Mouse (Mus musculus) stomach, embryonic 15.5 days (tissue): ENCODE measurements at regions not wholly inside any gene's neighbourhood (a gene's known extent, or its start where the extent isn't known, plus 50 kb on each side); places are given as distances from the start of the nearest gene placed in this dataset. TPM values are rescaled to one million over a fixed set of nuclear protein-coding genes. Genes with fewer than 3 reads are reported as not detected.

ENCODE experiments used
- ATAC-seq: fragments of 200-750 bp; cut with Nextera tagmentation; 2 replicates; pipeline ENCODE4 v1.8.0; 2017; ENCODE audit warnings: low read depth, moderate number of reproducible peaks, moderate TSS enrichment; ENCODE audit not compliant: insufficient read depth, low FRiP score
- H3K27ac ChIP-seq: fragments of 300-500 bp; sonication (generic); 2 replicates; pipeline ENCODE4 v1.5.1; 2015; ENCODE audit warnings: mild to moderate bottlenecking, inconsistent platforms
- H3K27me3 ChIP-seq: fragments of 300-500 bp; sonication (generic); replicated peaks from 2 replicates; pipeline ENCODE4 v1.6.1; 2015; ENCODE audit warnings: inconsistent platforms
- H3K36me3 ChIP-seq: fragments of 300-500 bp; sonication (generic); 2 replicates; pipeline ENCODE4 v1.6.1; 2015; ENCODE audit warnings: inconsistent platforms
- H3K4me1 ChIP-seq: fragments of 300-500 bp; sonication (generic); 2 replicates; pipeline ENCODE4 v1.6.1; 2015; ENCODE audit warnings: inconsistent platforms
- H3K4me2 ChIP-seq: fragments of 300-500 bp; sonication (generic); 2 replicates; pipeline ENCODE4 v1.6.1; 2015; ENCODE audit warnings: mild to moderate bottlenecking, inconsistent platforms
- H3K4me3 ChIP-seq: fragments of 300-500 bp; sonication (generic); replicated peaks from 2 replicates; pipeline ENCODE4 v1.5.1; 2015; ENCODE audit warnings: inconsistent platforms
- H3K9ac ChIP-seq: fragments of 300-500 bp; sonication (generic); 2 replicates; pipeline ENCODE4 v1.6.1; 2015; ENCODE audit warnings: inconsistent platforms
- H3K9me3 ChIP-seq: fragments of 300-500 bp; sonication (generic); 2 replicates; pipeline ENCODE4 v1.6.1; 2016; ENCODE audit warnings: inconsistent platforms
- WGBS: fragments of 180-500 bp; shearing (Covaris S2); methylation state at CpG from one replicate; pipeline ENCODE4 v1.1.7; 2015; 5-methylcytosine and 5-hydroxymethylcytosine counted together
- microRNA-seq: library from miRNA; unstranded; fragments of <30 nt; microRNA quantifications from one replicate; pipeline ENCODE4, GENCODE M21; 2016

DNA sequence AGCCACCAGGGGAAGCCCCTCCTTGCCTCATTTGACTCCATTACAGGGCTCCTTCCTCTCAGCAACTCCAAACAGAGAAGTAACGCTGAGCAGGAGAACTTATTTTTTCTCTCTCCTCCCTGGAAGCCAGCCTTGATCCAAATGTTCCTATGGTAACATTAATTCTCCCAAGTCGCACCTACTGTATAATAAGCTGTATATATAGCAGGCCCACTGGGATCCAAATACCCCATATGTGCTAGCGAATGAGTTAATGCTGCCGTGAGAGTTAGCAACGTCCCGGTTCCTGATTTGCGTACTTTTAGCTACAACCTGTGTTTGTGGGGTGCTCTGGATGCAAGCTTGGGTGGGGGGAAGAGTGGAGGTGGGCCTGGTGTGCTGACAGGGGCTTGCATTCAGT lies 75.4 kb upstream of the Zfp507 start:
- Histone ChIP-seq H3K27ac (no peak overlapping the region), H3K9ac (no peak overlapping the region), H3K36me3 (no peaks in the 10 kb centered on the region), H3K27me3 (no peaks in the 10 kb centered on the region), H3K9me3 (no peaks in the 10 kb centered on the region), H3K4me1 (0 out of 2 replicates have a peak, but pooled peaks cover 2% of the 10 kb centered on the region), H3K4me2 (no peak overlapping the region), H3K4me3 (no peak overlapping the region)
- ATAC-seq: no peak
- 65% methylated on average over 7 of the region's 7 CpGs for WGBS

DNA sequence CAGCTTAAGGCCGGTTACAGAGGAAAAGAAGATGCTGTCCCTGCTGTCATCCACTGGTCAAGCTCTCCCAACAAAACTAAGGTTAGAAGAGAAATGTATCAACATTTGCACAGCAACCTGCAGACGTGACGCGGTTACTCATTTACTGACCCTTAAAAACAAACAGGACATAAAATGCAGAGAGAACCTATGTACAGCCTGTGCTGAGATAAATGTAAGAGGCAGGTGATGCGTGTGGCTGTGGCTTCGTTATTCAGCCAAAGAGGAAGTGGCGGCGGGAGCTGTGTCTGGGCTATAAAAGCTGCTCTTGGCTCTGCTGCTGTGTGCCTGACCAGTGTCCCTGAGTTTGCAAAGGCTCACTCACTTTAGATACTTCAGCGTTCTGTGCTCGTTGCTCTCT lies 58.2 kb upstream of the Zfp507 start:
- ATAC-seq: no peak
- no peak overlapping the region for H3K9ac ChIP-seq
- no peak overlapping the region for H3K27ac ChIP-seq
- no peak overlapping the region for H3K4me3 ChIP-seq
- no peaks in the 10 kb centered on the region for H3K4me1 ChIP-seq
- H3K36me3 ChIP-seq: no peaks in the 10 kb centered on the region
- H3K4me2 ChIP-seq: no peak overlapping the region
- WGBS: 59% methylated on average over 10 of the region's 10 CpGs
- H3K9me3 ChIP-seq: no peaks in the 10 kb centered on the region
- H3K27me3 ChIP-seq: no peaks in the 10 kb centered on the region

DNA sequence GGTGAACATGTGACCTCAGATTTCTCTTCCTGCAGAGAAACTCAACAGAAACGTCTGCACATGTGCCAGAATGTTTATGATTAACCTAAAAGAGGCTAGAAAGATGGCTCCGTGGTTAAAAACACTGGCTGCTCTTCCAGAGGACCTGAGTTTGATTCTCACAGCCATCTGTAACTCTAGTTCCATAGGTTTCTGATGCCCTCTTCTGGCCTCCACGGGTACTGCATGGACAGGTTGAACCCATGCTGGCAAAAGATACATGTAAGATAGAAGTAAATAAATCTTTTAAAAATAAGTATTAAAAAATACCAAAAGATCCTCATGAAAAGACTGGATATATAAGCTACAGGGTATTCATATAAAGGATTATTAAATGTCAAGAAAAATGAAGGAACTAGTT lies 56.8 kb upstream of the Zfp507 start:
- Histone ChIP-seq H3K27me3 (no peaks in the 10 kb centered on the region), H3K27ac (no peak overlapping the region), H3K4me2 (no peak overlapping the region), H3K4me1 (no peaks in the 10 kb centered on the region), H3K9ac (no peak overlapping the region), H3K36me3 (no peaks in the 10 kb centered on the region), H3K4me3 (no peak overlapping the region), H3K9me3 (no peaks in the 10 kb centered on the region)
- 19% methylated on average over 3 of the region's 3 CpGs for WGBS
- ATAC-seq: no peak

GRCm38 (mm10) chr7:35857693-35858092 lies 54.9 kb upstream of the Zfp507 start:
- no peak overlapping the region for H3K9ac ChIP-seq
- H3K4me3 ChIP-seq: no peak overlapping the region
- H3K9me3 ChIP-seq: no peaks in the 10 kb centered on the region
- H3K36me3 ChIP-seq: no peaks in the 10 kb centered on the region
- no peaks in the 10 kb centered on the region for H3K27me3 ChIP-seq
- H3K4me1 ChIP-seq: no peaks in the 10 kb centered on the region
- WGBS: 46% methylated on average over 10 of the region's 10 CpGs
- H3K4me2 ChIP-seq: no peak overlapping the region
- ATAC-seq: no peak
- H3K27ac ChIP-seq: no peak overlapping the region

Small RNAs in the stretch of these regions (microRNA-seq; reads per million reads assigned to microRNA genes)
- gene Gm23292: not detected
